Mouse (Mus musculus) frontal cortex, postnatal 25 days (tissue): ENCODE results near the gene Crybb1.

Experiments used
- DNase-seq, 2 experiments: peaks; one replicate each; pipeline ENCODE4 v3.0.0; 2022; ENCODE audit warnings: low spot score in 2 of 2

Gene Crybb1

DNA sequence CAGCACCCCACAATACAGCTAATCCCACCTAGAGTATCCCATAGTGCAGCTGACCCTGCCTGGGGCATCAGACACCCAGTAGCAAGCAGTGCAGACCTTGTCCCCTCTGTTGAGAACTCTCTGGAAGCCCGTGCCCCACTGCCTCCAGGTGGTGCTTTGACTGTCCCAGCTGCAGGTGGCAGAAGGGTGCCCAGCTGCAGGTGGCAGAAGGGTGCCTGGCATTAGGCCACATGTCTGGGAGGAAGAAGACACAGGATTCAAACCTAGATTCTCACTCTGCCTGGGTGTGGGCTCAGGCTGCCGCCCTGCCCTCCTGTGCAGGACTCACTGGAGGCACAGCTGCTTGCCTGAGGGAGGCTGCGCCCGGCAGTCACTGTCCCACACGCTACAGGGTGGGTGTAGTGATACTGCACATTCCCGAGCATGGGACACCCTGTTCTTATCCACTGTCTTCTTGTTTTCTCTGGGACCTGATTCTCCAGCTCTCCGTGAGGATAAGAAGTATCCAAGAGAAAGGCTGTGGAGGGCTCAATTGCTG lies 30.0 kb downstream of the Crybb1 start:
- DNase-seq, result no peak

DNA sequence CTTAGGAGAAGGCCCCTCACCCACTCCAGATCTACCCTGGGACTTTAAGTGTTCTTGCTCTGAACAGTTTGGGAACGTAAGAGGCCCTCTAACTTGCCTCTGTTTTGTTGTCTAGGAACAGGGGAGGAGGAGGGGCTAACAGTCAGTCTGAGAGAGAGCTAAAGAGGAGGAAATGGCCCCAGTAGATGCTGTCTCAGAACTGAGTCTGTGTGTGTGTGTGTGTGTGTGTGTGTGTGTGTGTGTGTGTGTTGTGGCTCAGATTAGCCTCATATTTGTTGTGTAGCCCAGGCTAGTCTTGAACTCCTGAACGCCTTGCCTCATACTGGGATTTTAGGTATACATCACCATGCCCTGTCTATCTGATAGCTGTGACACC lies 31.0 kb downstream of the Crybb1 start:
- no peak for DNase-seq

DNA sequence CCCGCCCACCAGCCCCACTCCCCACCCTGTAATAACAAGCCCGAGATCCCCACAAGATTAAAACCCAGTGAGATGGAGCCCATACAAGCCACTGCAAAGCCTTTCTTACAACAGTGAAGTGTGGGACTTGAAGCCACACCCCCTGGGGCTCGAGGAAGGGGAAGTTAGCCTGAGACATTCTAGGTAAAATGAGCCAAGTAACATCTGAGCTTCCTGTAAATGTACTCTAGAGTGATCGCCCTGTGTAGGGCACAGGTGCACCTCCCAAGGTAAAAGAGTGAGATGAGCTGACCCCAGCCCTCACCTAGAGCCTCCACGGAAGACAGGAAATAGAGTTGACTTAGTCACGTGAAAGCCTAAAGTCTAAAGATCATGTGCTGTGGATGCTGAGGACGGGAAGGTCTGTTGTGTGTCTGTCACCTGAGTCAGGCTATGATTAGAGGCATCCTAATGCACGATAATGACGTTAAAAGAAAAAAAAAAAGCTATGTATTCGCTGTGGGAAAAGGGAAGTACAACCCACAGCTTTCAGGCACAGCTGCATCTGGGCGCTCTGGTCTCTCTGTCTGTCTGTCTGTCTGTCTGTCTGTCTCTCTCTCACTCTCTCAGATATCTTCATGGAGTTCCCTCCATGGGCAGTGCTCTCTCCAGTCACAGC lies 31.5 kb downstream of the Crybb1 start:
- no peak for DNase-seq

DNA sequence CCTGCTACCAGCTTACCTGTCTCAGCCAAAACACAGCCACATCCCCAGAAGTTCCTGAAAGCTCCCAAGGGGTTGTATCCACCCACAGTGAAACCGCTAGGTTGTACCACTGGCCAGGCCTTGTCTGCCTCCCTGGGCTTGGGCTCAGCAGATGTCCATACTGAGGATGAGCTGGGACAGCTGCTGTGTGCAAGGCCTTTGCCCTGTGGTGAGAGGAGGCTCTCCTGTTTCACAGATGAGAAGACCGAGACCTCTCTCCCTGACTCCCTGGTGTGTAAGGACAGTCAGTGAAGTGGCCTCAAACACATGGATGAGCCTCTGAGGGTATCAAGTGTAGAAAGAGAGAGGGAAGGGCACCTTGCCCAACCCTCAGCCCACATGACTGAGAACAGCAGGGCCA lies 32.0 kb downstream of the Crybb1 start:
- DNase-seq, result no peak

DNA sequence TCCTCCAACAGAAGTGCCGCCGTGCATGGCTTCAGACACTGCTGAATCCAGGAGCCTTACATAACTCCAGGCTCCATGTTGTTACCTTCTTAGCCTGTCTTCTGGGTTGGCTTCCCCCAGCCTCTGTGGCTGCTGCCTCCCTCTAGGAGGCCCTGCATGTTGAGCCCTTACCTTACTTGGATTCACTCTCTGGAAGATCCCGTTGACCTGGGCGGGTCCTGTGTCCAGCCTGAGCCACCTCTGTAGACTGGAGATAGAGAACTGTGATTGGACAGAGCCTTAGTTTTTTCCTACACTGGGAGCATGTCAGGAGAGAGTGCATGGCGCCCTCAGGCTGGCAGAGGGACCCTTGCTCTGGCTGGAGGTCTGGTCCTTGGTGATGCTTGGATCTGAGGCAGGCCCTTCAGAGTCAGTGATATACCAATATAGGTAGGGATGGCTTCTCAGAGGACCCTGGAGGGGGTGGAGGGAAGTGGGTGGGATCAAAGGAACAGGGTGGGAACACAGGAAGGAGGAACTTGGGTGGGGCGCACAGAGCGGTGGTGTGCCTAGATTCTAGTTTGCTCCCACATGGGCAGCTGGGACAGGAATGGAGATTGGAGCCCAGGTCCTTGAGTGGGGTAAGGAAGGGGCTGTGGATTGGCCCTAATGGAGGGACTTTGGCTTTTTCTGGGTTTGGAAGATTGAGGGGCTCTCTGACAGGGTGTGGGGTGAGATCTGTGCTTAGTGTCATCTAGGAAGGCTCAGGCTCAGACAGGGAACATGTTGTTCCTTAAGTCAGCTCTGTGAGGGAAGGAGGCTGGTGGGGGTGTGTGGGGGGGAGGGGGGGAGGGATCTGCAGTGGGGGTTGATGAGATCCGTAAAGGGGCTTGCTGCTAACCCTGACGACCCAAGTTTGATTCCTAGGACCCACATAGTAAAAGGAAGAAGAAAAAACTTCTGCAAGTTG lies 32.9 kb downstream of the Crybb1 start:
- DNase-seq, result no peak

DNA sequence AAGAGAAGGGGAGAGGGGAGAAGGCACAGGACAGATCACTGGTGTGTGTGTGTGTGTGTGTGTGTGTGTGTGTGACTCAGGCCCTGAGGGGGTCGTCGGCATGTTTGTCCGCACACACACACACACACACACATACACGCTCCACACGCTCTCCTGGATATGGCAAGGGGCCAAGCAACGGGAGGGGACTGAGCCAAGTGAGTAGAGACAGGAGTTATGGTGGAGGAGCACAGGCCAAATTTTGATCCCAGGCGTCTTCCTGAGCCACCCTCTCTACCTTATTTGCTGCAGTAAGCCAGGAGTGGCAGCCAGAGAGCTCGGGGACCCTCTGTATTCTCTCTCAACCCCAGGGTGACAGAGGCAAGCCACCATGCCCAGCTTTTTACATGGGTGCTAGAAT lies 33.6 kb downstream of the Crybb1 start:
- no peak for DNase-seq

DNA sequence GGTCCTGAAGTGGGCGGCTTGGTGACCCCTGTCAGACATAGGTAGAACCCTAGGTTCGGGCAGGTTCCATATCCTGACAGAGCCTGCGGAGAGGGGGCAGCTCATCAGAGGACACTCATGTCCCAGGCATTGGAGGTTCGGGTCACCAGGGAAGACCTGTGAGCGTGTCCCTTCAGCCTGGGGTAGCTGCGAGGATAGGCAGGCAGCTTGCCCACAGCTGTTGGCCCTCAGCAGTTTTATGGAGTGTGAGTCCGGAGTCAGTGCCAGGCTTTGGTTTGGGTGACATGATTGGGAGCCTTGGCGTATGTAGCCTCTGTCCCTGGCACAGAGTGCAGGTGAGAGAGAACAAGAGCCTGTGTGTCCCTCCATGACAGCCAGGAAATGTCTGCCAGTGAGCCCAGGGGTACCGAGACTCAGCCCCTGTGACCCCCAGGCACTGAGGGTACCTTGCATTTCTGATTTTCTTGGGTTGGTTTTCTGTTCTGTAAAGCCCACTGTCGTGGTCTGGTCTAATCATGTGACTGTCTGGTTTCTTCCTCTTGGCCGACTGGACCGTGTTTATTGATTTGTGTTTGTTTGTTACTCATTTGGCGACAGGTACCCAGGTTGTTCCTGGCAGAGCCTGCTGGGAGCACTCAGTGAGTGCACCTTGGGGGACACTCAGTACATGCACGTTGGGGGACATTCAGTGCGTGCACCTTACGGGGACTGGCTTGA lies 34.4 kb downstream of the Crybb1 start:
- DNase-seq, result no peak

DNA sequence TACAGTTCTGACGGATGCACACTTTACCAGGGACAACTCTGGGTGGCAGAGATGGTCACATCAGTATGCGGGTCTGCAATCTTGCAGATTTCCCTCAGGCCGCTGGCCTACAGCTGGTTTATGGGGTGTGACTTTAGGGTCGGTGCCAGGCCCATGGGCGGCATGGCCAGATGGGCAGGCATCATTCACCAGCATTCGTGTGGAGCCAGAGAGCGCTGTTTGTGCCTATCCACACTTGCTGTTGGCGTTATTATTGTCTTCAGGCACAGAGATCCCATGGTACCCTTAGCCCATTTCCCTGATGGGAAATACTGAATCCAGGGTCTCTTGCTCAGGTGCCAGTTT lies 34.9 kb downstream of the Crybb1 start:
- no peak for DNase-seq

DNA sequence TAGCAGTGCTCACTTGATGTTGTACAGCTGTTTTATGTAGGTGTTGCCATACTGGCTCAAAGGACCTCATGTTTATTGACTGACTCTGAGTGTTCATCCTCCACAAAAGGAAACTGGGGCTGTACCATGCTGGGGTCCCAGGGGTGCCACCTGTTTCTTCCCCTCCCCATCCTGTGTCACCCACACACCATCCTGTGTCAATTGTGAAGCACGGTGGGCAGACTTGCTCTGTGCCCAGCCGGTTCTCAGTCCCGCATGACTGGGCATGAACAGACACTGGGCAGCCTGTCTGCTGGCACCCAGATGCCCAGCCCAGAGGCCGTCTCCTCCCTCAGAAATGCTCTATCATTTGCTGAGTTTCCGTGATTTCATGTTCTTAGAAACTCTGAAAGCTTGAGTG lies 36.3 kb downstream of the Crybb1 start:
- DNase-seq, result no peak

DNA sequence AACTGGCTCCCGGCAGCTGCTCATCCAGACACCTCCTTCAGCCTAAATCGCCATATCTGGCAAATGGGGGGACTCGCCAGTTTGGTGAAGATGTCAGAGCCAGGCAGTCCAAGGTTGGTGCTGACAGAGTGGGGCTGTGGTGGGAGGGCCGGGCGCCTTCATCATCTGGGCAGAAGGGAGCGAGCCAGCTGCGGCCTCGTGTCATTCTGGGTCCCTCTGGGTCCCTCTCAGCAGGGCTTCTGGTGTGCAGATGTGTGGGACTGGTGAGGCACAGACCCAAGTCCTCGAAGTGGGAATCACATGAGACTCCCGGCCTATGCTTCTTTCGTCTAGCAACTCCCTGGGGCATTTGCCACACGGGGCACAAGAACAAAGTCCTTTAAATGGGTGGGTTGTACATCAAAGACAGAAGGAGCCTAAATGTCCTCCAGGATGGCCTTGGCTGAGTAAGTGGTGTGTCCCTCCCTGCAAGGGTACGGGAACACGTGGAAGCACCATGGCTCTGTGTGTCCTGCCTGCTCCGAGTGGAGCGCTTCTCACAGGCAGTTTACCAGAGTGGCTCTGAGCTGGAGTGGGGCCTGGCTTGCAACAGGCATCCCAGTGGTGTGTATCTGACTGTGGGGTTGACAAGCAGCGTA lies 36.8 kb downstream of the Crybb1 start:
- no peak for DNase-seq

DNA sequence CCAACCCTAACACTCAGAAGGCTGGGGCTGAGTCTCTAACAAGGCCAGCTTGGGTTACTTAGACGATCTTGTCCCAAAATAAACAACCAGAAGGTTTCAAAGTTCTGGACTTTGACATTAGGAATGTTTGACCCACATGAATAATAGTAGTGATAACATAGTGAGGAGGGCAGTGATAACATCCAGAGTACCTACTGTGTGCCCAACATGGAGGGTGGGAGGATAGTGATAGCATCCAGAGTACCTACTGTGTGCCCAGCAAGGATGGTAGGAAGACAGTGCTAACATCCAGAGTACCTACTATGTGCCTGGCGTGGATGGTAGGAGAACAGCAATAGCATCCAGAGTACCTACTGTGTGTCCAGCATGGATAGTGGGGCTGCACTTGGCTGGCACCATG lies 38.2 kb downstream of the Crybb1 start:
- DNase-seq, result no peak

DNA sequence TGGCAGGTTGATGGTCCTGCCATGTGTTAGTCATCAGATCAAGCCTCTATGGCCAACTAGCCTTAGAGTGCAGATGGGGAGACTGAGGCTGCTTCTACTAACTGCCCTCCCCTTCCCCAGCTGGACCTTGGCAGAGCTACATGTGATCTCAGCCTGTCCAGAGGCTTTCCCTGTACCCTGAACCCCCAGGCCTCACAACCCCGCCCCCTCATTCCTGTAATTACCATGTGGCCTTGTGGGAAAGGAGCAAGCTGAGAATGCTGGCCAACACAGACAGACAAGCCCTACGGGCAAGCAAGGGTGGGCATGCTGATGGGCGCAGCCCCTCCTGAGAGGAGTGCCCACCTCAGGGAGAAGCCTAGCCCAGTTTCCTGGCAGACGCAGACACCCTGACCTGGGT lies 39.1 kb downstream of the Crybb1 start:
- DNase-seq, result no peak

DNA sequence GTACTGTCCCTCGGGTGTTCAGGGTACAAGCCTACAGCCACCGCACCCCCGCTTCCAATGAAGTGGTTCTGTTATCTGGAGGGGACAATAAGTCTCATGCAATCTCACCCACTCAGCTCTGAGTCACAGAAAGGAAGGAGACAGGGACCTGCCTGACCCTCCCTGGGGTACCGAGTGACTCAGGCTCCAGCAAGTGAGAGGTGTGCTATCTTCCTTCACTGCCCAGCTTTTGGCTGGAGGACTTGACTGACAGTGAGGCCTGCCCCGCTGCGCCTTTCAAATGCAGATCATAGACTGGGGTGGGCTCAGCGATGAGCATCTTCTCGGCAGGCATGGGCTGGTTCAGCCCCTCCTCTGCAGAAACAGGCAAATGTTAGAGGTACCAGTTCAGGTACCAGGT lies 39.5 kb downstream of the Crybb1 start:
- no peak for DNase-seq

DNA sequence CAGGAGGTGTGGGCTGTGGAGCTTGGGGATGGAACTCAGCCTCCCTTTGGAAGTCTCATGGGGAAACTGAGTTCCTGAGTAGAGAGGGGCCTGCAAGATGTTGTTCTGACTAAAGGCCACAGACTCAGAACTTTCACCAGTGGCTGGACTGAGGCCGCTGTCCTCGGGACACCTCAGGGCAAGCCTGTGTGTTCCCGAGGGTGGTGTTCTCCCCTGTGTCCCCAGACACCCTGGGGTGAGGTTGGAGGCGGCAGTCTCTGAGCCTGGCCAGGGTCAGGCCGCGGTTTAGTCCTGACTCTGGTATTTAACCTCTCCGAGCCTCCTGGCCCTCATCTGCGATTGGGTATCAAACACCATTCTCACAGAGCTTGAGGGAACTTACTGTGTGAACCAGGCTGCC lies 39.9 kb downstream of the Crybb1 start:
- no peak for DNase-seq

DNA sequence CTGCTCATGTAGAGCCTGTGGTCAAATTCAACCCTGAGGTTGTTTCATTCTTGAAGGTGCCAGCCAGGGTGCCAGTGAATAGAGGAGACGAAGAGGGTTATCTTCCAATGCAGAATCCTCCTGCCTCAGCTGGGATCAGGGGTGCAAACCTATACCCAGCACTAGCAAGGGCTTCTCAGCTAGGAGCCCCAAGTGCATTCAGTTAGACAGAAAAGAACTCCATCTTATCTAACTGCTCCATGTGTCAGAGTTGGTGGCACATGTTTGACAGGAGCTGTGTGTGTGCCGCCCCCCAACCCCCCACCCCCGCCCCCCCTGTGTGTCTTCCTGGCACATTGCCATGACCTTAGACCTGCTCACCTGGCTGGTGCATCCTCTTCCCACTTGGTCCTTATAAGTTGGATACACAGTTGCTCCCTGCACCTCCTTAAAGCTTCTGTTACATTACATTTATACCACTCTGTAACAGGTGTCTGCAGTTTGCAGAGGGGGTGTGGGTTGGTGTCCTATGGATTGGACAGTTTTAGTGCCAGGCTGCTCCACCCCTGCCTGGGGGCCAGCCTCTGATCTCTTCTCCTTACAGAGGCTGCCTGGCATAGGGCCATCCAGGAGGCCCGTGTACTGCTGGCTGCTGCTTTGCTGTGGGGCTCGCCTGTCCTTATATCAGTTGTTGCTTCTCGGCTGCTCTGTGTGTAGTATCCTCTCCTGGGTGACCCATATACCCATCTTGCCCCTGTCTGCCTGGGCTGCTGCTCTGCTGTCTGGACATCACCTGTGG lies 41.0 kb downstream of the Crybb1 start:
- DNase-seq, result no peak

DNA sequence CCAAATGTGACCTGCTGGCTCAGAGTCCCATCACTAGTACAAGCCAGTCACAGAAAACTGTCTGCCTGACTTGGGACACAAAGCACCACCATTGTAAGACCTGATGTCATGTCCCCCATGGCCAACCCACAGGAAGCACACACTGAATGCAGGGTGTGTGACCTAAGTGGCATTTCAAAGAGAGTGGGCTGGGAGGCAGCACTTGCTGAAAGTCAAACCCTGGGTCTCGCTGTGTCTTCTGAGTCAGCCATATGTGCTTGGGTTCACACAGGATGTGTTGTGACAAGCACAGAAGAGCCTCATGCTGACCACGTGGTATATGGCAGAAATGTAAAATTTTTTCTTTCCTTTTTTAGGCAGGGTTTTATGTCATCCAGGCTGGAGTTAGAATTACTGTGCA lies 41.6 kb downstream of the Crybb1 start:
- DNase-seq, result no peak

DNA sequence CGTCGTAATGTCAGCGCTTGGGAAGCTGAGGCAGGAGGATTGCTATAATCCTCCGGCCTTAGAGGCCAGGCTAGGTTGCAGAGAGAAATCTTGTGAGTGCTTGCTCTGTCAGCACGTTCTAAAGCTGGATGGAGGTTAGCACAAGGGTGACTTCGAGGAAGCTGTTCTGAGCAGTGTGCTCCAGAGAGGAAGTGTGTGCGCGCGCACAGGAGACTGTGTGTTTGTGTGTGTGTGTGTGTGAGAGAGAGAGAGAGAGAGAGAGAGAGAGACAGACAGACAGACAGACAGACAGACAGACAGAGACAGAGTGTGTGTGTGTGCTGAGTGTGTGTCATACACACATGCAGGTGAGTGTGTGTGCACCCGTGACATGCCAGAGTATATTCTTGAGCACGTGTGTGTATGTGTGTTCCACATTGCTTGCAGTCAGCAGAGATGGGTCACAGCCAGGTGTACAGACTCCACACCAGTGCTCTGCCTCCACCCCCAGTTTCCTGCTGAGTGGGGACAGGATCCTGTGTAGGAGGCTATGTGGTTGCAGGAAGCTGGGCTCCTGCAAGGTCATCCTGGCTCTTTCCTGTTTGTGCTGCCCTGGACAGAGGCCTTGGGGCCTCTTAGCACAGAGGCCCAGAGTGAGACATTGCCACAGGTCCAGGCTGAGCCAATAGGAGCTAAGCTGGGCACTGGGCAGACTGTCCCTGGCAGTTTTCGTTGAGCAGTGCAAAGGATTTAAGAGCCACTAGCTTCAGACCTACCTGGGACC lies 42.8 kb downstream of the Crybb1 start:
- DNase-seq, result no peak

DNA sequence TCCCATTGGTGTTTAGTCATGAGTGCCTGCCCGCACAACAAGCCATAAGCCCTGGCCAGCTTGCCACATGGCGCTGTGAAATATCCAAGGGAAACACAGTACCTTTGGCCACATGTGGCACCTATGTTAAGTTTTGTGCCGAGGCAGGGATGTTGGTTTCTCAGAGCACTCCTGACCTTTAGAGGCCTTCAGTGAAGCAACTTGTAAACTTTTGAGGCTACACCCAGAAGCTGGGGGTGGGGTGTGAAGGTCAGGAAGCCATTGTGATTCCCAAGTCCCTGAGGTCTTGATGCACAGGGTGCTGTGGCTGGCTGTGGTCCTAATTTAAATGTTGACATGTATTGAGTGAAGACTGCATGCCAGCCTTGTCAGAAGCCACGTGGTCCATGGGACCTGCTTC lies 43.8 kb downstream of the Crybb1 start:
- DNase-seq, result no peak

DNA sequence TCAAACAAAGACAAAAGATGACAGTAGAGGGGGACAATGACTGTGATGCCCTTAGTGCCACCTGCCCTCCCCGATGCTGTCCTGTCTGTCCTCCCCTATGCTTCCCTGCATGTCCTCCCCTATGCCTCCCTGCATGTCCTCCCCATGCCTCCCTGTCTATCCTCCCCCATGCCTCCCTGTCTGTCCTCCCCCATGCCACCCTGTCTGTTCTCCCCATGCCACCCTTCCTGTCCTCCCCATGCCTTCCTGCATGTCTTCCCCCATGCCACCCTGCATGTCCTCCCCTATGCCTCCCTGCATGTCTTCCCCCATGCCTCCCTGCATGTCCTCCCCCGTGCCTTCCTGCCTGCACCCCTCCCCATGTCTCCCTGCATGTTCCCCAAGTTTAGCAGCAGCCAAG lies 44.5 kb downstream of the Crybb1 start:
- no peak for DNase-seq

DNA sequence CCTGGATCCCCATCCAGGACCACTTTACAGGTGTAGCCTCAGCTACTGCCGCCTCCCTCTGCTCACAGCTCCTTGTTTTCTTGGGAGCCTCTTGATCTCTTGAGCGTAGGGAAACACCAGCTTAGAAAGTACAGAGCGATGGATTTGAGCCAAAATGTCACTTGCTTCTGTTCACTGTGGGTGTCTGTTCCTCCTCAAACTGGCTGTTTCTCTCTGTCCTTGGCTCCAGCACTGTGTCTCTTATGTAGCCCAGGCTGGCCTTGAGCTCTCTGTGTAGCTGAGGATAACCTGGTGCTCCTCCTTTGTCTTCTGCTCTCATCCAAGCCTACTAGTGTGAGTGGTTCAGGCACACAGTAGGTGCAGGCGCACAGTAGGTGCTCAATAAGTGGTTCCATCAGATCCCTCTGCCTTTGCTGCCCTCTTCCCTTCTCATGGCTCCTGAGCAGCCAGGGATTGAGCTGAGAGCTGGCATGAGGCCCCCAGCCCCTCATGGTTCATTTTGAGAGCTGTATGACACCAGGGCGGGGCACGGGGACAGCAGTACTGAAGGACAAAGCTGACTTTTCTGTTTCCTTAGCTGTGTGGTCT lies 45.2 kb downstream of the Crybb1 start:
- no peak for DNase-seq
